Mouse (Mus musculus) midbrain, embryonic 14.5 days (tissue): ENCODE measurements around the gene Ip6k3. TPM values are rescaled to one million over a fixed set of nuclear protein-coding genes. Genes with fewer than 3 reads are reported as not detected.

ENCODE experiments used
- ATAC-seq: fragments of 200-750 bp; cut with Nextera tagmentation; 2 replicates; pipeline ENCODE4 v1.8.0; 2017; ENCODE audit warnings: moderate number of reproducible peaks, moderate library complexity; ENCODE audit not compliant: low FRiP score, low TSS enrichment
- DNase-seq: peaks from one replicate; pipeline ENCODE4 v3.0.0-alpha.2; 2015
- H3K27ac ChIP-seq: fragments of 300-500 bp; sonication (generic); replicated peaks from 2 replicates; pipeline ENCODE4 v1.5.1; 2014; ENCODE audit warnings: mild to moderate bottlenecking, low read depth, low read length, moderate library complexity
- H3K27me3 ChIP-seq: fragments of 300-500 bp; sonication (generic); 2 replicates; pipeline ENCODE4 v1.6.1; 2014; ENCODE audit warnings: low read length, control low read depth, mixed read lengths; ENCODE audit not compliant: control insufficient read depth, insufficient read depth
- H3K36me3 ChIP-seq: fragments of 300-500 bp; sonication (generic); 2 replicates; pipeline ENCODE4 v1.6.1; 2014; ENCODE audit warnings: low read length, control low read depth; ENCODE audit not compliant: control insufficient read depth, insufficient read depth
- H3K4me1 ChIP-seq: fragments of 300-500 bp; sonication (generic); 2 replicates; pipeline ENCODE4 v1.6.1; 2014; ENCODE audit warnings: mild to moderate bottlenecking, antibody characterized with exemption, low read length, control low read depth; ENCODE audit not compliant: control insufficient read depth, insufficient read depth
- H3K4me2 ChIP-seq: fragments of 300-500 bp; sonication (generic); 2 replicates; pipeline ENCODE4 v1.6.1; 2014; ENCODE audit warnings: mild to moderate bottlenecking, low read length, moderate library complexity
- H3K4me3 ChIP-seq: fragments of 300-500 bp; sonication (generic); replicated peaks from 2 replicates; pipeline ENCODE4 v1.5.1; 2014; ENCODE audit warnings: low read depth, low read length
- H3K9ac ChIP-seq: fragments of 300-500 bp; sonication (generic); replicated peaks from 2 replicates; pipeline ENCODE4 v1.6.1; 2014; ENCODE audit warnings: mild to moderate bottlenecking, low read length, moderate library complexity
- H3K9me3 ChIP-seq: fragments of 300-500 bp; sonication (generic); 2 replicates; pipeline ENCODE4 v1.6.1; 2016; ENCODE audit warnings: low read length, control low read depth, mixed read lengths; ENCODE audit not compliant: control insufficient read depth
- whole genome bisulfite sequencing: fragments of 180-500 bp; shearing (Covaris S2); extraction: QIAGEN DNeasy Blood & Tissue Kit; methylation state at CpG from one replicate; pipeline ENCODE4 v1.1.7; 2014; 5-methylcytosine and 5-hydroxymethylcytosine counted together
- polyA plus RNA-seq: library from polyadenylated mRNA; unstranded; fragments of >200 nt; fragmentation: Nextera tagmentation; extraction: Ambion mirVana; gene quantifications from 2 replicates; pipeline ENCODE4 v1.2.1, GENCODE M21; 2014

Gene Ip6k3
- 0.20 and 0.36 TPM in 2 replicates for polyA plus RNA-seq

DNA sequence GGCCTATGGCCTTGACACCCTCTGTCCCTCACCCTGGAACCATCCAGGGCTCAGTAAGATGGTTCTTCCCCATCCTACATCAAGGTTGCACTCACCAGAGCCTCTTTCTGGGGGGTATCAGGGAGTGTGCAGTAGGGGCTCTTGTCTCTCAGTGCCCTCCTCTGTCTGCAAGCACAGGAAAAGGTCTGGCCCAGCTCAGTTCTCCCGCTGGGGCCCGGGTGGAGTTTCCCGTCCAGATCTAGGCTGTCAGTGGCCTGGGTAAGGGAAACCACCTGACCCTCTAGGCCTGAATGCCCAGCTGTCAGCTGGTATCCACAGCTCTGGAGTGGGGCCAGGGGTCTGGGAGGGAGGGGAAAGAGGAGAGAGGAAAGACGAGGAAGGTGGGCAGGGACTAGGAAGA is at the start of gene Ip6k3:
Gene Ip6k3, minus strand, starts transcription at position 251 of the 400 bp plus-strand sequence.
- no peak within 1 kb of the TSS for H3K27ac ChIP-seq
- DNase-seq (no peak), ATAC-seq (no peak)
- H3K4me3 ChIP-seq: no peak within 1 kb of the TSS
- H3K9ac ChIP-seq: no peak within 1 kb of the TSS
- no peak within 1 kb of the TSS for H3K4me2 ChIP-seq
- no peaks in the 10 kb centered on the region for H3K27me3 ChIP-seq
- no peaks in the 10 kb centered on the region for H3K9me3 ChIP-seq
- no peaks in the 10 kb centered on the region for H3K36me3 ChIP-seq
- no peaks in the 10 kb centered on the region for H3K4me1 ChIP-seq
- 56% methylated on average over 4 of the region's 4 CpGs for WGBS

DNA sequence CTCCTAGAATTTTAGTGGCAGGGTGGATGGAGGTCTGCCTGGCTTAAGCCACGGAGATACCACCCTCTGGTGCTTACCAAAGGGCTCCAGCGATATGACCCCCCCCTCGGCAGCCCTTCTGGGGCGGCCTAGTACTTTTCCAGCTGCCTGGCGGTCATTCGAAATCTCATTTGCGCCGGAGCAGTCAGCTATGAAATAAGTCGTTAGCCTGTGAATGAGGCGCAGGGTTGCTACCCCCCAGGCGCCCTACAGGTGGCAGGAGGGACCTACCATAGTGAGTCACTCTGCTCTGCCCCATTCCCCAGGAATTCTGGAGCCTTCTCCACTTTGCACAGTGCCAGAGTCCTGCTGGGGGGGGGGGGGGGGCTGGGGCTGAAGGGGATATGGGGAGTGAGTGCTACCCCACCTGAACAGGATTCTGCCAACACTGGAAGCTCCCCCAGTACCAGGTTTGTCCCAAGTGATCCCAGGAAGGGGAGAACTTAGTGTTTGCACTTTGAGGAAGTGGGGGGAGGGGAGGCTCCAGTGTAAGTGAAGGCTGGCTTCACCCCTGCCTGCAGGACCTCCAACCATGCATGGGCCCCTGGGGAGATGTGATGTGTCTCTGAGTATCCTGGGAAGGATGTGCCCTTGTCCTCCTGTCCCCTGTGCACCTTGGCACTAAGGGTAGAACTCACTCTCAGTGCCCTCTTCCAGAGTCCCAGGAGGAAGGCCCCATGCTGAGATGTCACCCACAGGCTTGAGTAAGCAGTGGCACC is 45.4 kb upstream of the Ip6k3 start:
- Histone ChIP-seq H3K4me1 (peaks cover 5% of the 10 kb centered on the region), H3K27ac (no peak overlapping the region), H3K4me3 (no peak overlapping the region), H3K9ac (no peak overlapping the region), H3K27me3 (no peaks in the 10 kb centered on the region), H3K36me3 (no peaks in the 10 kb centered on the region), H3K4me2 (no peak overlapping the region), H3K9me3 (no peaks in the 10 kb centered on the region)
- WGBS: 2% methylated on average over 11 of the region's 11 CpGs
- ATAC-seq (no peak), DNase-seq (peak; percentile 78)

DNA sequence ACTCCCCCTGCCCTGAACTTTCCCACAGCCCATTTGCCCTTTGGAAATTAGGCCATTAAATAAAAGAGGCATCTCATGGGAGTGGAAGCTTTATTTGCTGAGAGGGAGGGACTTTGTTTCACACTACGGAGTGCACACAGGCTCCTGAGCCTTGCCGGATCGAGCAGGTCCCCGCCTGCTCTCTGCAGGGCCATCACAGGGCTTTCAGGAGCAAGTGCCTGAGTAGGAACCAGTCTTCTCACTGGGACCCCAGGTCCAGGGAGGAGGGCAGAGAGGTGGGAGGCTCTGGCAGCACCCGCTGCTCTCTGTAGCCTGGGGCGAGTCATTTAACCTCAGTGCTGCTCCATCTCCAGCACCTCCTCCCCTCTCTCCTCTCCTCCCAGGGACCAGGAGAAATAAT is 44.4 kb upstream of the Ip6k3 start:
- no peak overlapping the region for H3K4me2 ChIP-seq
- no peak overlapping the region for H3K9ac ChIP-seq
- ATAC-seq (no peak), DNase-seq (no peak)
- H3K27ac ChIP-seq: no peak overlapping the region
- no peaks in the 10 kb centered on the region for H3K9me3 ChIP-seq
- H3K27me3 ChIP-seq: no peaks in the 10 kb centered on the region
- H3K4me3 ChIP-seq: no peak overlapping the region
- 35% methylated on average over 6 of the region's 6 CpGs for WGBS
- H3K36me3 ChIP-seq: no peaks in the 10 kb centered on the region
- peaks cover 5% of the 10 kb centered on the region; the same call in 1 of the 2 replicates for H3K4me1 ChIP-seq

DNA sequence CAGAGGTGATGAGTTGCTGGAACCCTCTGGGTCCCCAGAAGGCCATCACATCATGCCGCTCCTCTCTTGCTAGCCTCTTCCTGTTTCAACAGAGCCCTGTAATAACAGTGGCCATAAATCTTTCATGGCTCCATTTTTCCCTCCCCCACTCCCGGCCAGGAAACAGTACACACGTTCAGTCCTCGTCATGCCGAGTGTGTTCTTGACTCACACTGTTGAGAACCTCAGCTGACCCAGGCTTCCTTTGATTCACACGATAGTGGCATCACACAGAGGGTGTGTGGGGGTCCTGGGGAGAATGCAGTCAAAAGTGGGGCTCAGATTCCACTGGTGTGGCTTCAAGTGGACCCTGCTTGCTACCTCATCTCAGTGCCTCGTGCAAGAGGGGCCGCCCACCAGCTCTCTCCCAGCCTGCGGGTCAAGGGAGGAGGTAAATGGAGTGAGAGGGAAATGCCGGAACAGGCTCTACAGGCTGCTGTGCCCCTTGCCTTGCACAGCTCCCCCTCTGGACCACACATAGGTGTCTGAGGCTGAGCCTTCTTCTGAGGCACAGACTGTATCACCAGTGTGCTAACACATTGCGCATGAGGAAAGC is 39.6 kb upstream of the Ip6k3 start:
- Histone ChIP-seq H3K9ac (no peak overlapping the region), H3K4me3 (no peak overlapping the region), H3K27ac (no peak overlapping the region), H3K27me3 (no peaks in the 10 kb centered on the region), H3K9me3 (no peaks in the 10 kb centered on the region), H3K36me3 (no peaks in the 10 kb centered on the region), H3K4me2 (no peak overlapping the region), H3K4me1 (peaks cover 30% of the 10 kb centered on the region)
- WGBS: 73% methylated on average over 11 of the region's 11 CpGs
- DNase-seq (no peak), ATAC-seq (no peak)

DNA sequence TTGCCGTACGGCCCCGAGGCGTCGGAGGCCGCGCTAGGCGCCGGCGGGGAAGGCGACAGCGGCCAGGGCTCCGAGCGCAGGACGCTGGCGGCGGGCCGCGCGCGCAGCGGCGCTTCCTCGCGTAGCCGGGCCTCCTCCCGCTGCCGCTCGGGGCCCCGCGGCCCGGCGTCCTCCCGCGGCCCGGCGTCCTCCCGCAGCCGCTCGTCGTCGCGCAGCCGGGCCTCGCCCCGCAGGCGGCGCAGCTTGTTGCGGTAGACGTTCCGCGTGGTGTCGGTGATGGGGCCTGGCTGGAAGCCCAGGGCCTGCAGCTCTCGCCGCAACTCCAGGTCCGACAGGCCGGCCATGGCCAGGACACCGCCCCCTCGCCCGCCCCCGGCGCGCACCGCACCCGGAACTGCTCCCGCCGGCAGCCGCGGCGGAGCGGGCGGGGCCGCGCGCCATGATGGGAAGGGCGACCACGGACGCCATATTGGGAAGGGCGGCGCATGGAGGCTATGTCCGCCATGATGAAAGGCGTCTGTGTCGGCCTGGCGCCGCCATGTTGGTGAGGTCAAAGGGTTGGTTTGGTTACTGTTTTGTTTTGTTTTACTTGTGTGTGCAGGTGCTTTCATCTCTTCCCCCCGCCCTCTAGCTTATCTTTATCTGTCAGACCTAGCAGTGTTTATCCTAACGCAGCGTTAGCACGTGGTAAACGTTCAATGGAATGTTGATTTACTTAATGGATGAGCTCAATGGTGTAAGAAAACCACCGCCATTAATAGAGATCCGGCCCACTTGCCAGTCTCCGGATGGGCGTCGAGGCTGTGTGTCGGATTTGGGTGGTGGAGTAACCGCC is 36.7 kb upstream of the Ip6k3 start, which contains the start of gene Lemd2:
Gene Lemd2, minus strand, starts transcription at position 395 of the 835 bp plus-strand sequence.
- WGBS: 4% methylated on average over 94 of the region's 97 CpGs
- H3K27me3 ChIP-seq: no peaks in the 10 kb centered on the region
- H3K4me2 ChIP-seq: peak within 1 kb of the TSS; percentile 92
- H3K9ac ChIP-seq: peak within 1 kb of the TSS; percentile 98
- peak within 1 kb of the TSS; percentile 88 for H3K4me3 ChIP-seq
- peak; percentile 97 for DNase-seq
- H3K36me3 ChIP-seq: peaks cover 26% of the 10 kb centered on the region
- ATAC-seq: peak; percentile 94
- H3K4me1 ChIP-seq: peaks cover 28% of the 10 kb centered on the region
- H3K9me3 ChIP-seq: no peaks in the 10 kb centered on the region
- peak within 1 kb of the TSS; percentile 98 for H3K27ac ChIP-seq

DNA sequence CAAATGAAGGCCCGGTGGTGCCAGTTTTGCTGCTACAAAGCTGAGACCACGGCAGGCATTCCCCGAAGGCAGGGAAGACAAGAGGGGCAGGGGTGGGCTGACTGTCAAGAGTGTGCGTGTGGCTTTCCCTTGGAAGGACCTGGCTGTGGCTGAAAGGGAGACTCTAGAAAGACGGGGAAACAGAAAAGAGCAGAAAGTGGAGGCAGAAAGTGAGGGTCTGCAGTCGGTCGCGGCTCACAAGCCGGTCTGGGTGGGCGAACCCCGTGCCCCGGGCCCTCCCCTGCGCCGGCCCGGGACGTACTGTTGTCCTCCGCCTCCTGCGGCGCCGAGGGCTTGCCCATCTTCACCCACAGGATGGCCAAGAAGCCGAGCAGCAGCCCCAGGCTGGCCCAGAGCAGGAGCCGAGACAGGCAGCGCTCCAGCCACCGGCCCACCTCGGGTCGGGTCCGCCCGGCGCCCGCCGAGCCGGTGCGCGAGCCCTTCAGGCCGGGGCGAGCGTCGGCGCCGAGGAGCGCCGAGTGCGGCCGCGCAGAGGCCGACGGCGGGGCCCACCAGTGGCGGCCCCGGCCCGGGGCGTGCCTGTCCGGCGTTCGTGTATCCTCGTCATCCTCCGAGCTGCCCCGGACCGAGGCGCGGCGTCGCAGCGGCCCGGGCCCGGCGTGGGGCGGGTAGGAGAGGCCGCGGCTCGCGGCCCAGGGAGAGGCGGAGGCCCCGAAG is 35.9 kb upstream of the Ip6k3 start:
- Histone ChIP-seq H3K9ac (peak overlapping the region; percentile 98), H3K27me3 (no peaks in the 10 kb centered on the region), H3K27ac (peak overlapping the region; percentile 98), H3K4me1 (peaks cover 28% of the 10 kb centered on the region), H3K36me3 (peaks cover 33% of the 10 kb centered on the region), H3K9me3 (no peaks in the 10 kb centered on the region), H3K4me3 (peak overlapping the region; percentile 88), H3K4me2 (peak overlapping the region; percentile 92)
- WGBS: under 1% methylated on average over 71 of the region's 74 CpGs
- peak; percentile 55 for ATAC-seq
- peak; percentile 57 for DNase-seq

DNA sequence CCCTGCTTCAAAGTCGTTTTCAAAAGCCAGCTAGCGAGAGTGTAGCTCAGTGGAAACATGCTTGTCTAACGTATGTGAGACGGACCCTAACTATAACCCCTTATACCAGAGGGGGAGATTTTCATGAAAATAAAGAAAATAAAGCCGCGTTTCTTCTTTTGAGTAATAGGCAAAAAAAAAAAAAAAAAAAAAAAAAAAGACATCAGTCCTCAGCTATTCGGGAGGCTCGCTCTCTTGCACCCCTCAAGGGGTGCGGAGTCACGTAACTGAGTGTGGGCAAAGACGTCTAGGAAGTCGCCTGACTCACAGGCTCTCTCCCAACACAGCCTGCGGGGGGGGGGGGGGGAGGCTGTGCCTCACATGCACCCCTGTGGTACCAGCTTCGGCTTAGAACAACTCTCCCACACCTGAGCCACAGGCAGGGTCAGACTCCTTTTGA is 35.3 kb upstream of the Ip6k3 start:
- ATAC-seq: no peak
- Histone ChIP-seq H3K4me1 (peaks cover 28% of the 10 kb centered on the region), H3K4me2 (peak overlapping the region; percentile 92), H3K27ac (peak overlapping the region; percentile 98), H3K4me3 (peak overlapping the region; percentile 88), H3K9me3 (no peaks in the 10 kb centered on the region), H3K36me3 (peaks cover 38% of the 10 kb centered on the region), H3K9ac (peak overlapping the region; percentile 98), H3K27me3 (no peaks in the 10 kb centered on the region)
- DNase-seq: no peak
- 47% methylated on average over 14 of the region's 14 CpGs for WGBS

DNA sequence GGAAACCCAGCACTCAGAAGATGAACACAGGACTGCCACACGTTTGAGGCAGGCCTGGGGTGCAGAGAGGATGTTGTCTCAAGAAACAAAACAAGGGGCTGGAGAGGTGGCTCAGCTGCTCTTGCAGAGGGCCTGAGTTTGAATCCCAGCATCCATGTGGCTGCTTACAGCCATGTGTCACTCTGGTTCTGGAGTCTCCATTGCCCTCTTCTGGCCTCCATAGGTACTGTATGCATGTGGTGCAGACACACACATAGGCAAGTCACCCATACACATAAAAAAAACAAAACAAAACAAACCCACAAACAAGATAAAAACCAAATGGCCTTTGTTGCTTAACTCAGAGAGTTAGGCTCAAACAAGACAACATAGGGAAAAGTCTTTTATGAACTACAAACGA is 34.4 kb upstream of the Ip6k3 start:
- Histone ChIP-seq H3K4me2 (no peak overlapping the region), H3K36me3 (peaks cover 48% of the 10 kb centered on the region), H3K4me1 (peaks cover 28% of the 10 kb centered on the region), H3K9me3 (no peaks in the 10 kb centered on the region), H3K27me3 (no peaks in the 10 kb centered on the region), H3K9ac (no peak overlapping the region), H3K4me3 (no peak overlapping the region), H3K27ac (no peak overlapping the region)
- 89% methylated on average over 2 of the region's 2 CpGs for WGBS
- DNase-seq (no peak), ATAC-seq (no peak)
